Mouse (Mus musculus) thymus, adult 2 months (tissue): ENCODE data around the gene Gramd1a.

Experiments
- CTCF ChIP-seq: fragments of 200-500 bp; IDR thresholded peaks from 2 replicates; pipeline ENCODE4 v1.5.1; 2012; ENCODE audit warnings: mild to moderate bottlenecking, control low read depth, low read length, moderate library complexity, borderline replicate concordance; ENCODE audit not compliant: control insufficient read depth, poor library complexity, insufficient read depth; ENCODE audit errors: extremely low read depth
- POLR2A ChIP-seq: fragments of 200-500 bp; IDR thresholded peaks from 2 replicates; pipeline ENCODE4 v1.6.1; 2012; ENCODE audit warnings: mild to moderate bottlenecking, low read length, control low read depth, moderate library complexity; ENCODE audit not compliant: control insufficient read depth, poor library complexity, insufficient read depth; ENCODE audit errors: extremely low read depth

- TF ChIP-seq CTCF (no peak), POLR2A (no peak)
Observed at GRCm38 (mm10) chr7:31175096-31175495, 19.4 kb upstream of the Gramd1a start.
